Mouse (Mus musculus) G1E (cell line): ENCODE results near the gene Sult1c2. TPM values are rescaled to one million over a fixed set of nuclear protein-coding genes. Genes with fewer than 3 reads are reported as not detected.
A peak's percentile ranks its signal among the peaks of the same experiment; 100 is the strongest.
"Not testable (repeated sequence)": the region's sequence is repeated elsewhere in the genome, so short reads cannot be mapped to it uniquely, and the experiment has no call there.

Source experiments
- ATAC-seq: 2 replicates; pipeline ENCODE4 v1.8.0; 2016; ENCODE audit warnings: mild to moderate bottlenecking; ENCODE audit not compliant: insufficient number of reproducible peaks, poor library complexity, low FRiP score, severe bottlenecking; ENCODE audit errors: extremely low read depth
- DNase-seq: peaks from one replicate; pipeline ENCODE4 v3.0.0; 2012; ENCODE audit warnings: low spot score
- H3K27me3 ChIP-seq: 2 replicates; pipeline ENCODE4 v1.6.1; 2012; ENCODE audit warnings: mild to moderate bottlenecking, low read length, inconsistent platforms; ENCODE audit not compliant: insufficient read depth
- H3K36me3 ChIP-seq: replicated peaks from 2 replicates; pipeline ENCODE3; 2012; ENCODE audit warnings: mild to moderate bottlenecking, inconsistent platforms
- H3K4me1 ChIP-seq: 2 replicates; pipeline ENCODE4 v1.6.1; 2012; ENCODE audit warnings: low read depth, low read length, inconsistent platforms, mixed read lengths; ENCODE audit not compliant: insufficient read depth
- H3K4me3 ChIP-seq: 2 replicates; pipeline ENCODE4 v1.5.1; 2012; ENCODE audit warnings: low read depth, mild to moderate bottlenecking, inconsistent platforms, low read length, moderate library complexity, mixed read lengths
- H3K9me3 ChIP-seq: replicated peaks from 2 replicates; pipeline ENCODE4 v1.6.1; 2012; ENCODE audit warnings: inconsistent platforms
- CTCF ChIP-seq: IDR thresholded peaks from 2 replicates; pipeline ENCODE4 v1.5.1; 2012; ENCODE audit warnings: low read depth, low read length, inconsistent platforms, mixed read lengths
- GATA1 ChIP-seq: IDR thresholded peaks from 2 replicates; pipeline ENCODE4 v1.6.1; 2012; ENCODE audit warnings: borderline replicate concordance, low read length, inconsistent platforms, mixed read lengths
- GATA2 ChIP-seq: IDR thresholded peaks from 2 replicates; pipeline ENCODE4 v1.6.1; 2012; ENCODE audit warnings: low read depth, low read length, inconsistent platforms, borderline replicate concordance
- POLR2AphosphoS5 ChIP-seq: IDR thresholded peaks from 2 replicates; pipeline ENCODE4 v1.6.1; 2012; ENCODE audit warnings: low read depth, low read length, inconsistent platforms; ENCODE audit not compliant: insufficient replicate concordance
- TAL1 ChIP-seq: conservative IDR thresholded peaks from 2 replicates; pipeline ENCODE4 v1.6.1; 2012; ENCODE audit warnings: low read depth, low read length, inconsistent platforms, mixed read lengths
- polyA plus RNA-seq: library from polyadenylated mRNA; stranded (reverse); fragments of >175 nt; gene quantifications from 2 replicates; pipeline ENCODE4 v1.2.3, GENCODE M21; 2012
- total RNA-seq, 2 experiments: library from RNA; stranded (forward) in 1 of 2; stranded (reverse) in 1 of 2; fragments of 200-1000 nt in 1 of 2; fragments of >200 nt in 1 of 2; fragmentation: Nextera tagmentation in 1 of 2; gene quantifications; 2 replicates each; pipeline ENCODE4 v1.2.3; 2014 to 2017

Gene Sult1c2
- total and polyA plus RNA-seq, 3 experiments = 0.11 TPM; not detected in 2

DNA sequence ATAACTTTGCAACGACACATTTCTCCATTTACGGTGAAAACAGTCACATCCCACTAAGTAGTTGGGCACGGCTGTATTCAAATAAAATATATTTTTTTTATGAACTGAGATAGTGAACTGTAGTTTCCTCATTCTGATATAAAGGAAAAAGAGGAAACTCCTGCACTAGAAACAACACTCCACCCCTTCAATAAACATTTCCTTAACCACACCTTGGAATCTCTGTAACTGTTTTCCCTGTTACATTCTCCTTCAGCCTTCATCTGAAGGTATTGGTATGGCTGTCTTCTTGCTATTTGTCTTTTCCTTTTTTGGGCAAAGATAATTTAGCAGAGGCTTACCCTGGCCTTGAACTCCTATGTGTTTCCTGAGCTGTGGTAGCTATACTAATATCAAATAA lies 8.9 kb upstream of the Sult1c2 start:
- H3K27me3 ChIP-seq = no peaks in the 10 kb centered on the region
- DNase-seq (no peak), ATAC-seq (no peak)
- no peaks in the 10 kb centered on the region for H3K36me3 ChIP-seq
- H3K9me3 ChIP-seq = no peaks in the 10 kb centered on the region
- H3K4me3 ChIP-seq = no peak overlapping the region
- H3K4me1 ChIP-seq = no peaks in the 10 kb centered on the region
- no peak for TF ChIP-seq CTCF
- TF ChIP-seq GATA2 = no peak
- no peak for TF ChIP-seq POLR2AphosphoS5
- no peak for TF ChIP-seq TAL1
- no peak for TF ChIP-seq GATA1

DNA sequence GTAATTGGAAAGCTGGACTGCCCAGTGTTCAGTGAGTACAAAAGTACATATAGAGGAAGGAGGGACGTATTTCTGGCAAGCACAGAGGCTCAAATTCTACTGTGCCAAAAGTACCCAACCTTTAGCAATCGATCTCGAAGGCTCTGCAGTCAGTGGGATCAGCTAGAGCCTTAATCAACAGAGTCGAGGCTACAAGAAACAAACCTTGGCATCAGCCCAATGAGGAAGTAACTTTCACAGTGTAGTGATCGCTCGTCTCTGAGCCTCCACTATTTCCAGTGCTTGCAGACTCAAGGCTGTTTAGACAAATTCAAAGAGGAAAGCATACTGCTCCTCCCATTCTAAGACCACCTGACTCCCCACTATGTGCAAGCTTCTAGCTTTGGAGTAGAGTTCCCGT lies 343 bp downstream of the Sult1c2 start:
- Histone ChIP-seq H3K36me3 (no peaks in the 10 kb centered on the region), H3K27me3 (no peaks in the 10 kb centered on the region)
- DNase-seq = no peak

DNA sequence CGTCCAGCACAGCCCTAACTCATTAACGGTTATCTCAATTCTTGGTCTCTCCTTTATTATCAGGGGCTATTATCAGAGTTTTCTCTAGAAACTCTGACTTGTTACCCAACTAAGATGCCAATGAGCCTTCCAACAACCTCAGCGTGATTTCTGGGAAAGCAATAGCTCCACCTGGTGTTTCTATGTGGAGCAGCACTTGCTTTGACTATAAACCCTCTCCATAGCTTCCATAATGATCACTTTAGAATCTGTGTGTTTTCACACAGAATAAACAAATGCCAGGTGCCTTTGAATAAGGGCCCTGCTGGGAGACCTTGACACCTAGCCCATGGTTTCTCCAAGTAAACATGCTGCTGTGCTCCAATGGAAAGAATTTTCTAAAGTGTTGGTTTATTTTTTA lies 12.8 kb downstream of the Sult1c2 start:
- H3K27me3 ChIP-seq = no peaks in the 10 kb centered on the region
- DNase-seq (no peak), ATAC-seq (peak; percentile 28; the same call in 1 of the 2 replicates)
- H3K4me3 ChIP-seq = no peak overlapping the region
- no peaks in the 10 kb centered on the region for H3K9me3 ChIP-seq
- H3K4me1 ChIP-seq = no peaks in the 10 kb centered on the region
- TF ChIP-seq POLR2AphosphoS5 = no peak
- TF ChIP-seq CTCF = peak; percentile 27; the same call in 1 of the 2 replicates
- no peak for TF ChIP-seq TAL1
- TF ChIP-seq GATA1 = no peak
- TF ChIP-seq GATA2 = no peak
- H3K36me3 ChIP-seq = no peaks in the 10 kb centered on the region

More for the DNA sequence above, 343 bp downstream of the Sult1c2 start:
- no peak for TF ChIP-seq CTCF
- no peak for TF ChIP-seq GATA1
- no peak for TF ChIP-seq TAL1
- no peak for TF ChIP-seq GATA2
- no peak for TF ChIP-seq POLR2AphosphoS5
- no peak for ATAC-seq
- Histone ChIP-seq H3K9me3 (no peaks in the 10 kb centered on the region), H3K4me1 (no peaks in the 10 kb centered on the region), H3K4me3 (no peak overlapping the region)

DNA sequence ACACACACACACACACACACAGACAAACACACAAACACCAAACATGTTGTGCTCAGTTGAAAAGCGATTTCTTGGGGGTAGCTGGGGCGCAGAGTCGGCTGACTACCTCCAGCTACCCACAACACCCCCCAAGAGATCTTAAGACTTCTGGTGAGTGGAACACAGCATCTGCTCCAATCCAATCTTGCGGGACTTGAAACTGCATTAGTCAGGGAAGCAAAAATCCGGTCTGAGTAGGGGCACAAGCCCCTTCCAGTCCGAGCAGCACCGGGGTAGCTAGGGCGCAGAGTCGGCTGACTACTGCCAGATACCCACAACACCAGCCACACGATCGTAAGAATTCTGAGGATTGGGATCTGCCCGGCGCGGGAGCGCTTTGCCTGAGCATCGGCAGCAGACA lies 42.2 kb downstream of the Sult1c2 start:
- DNase-seq, ATAC-seq, H3K36me3 ChIP-seq, H3K27me3 ChIP-seq, H3K4me1 ChIP-seq, H3K4me3 ChIP-seq, H3K9me3 ChIP-seq: not testable (repeated sequence)

DNA sequence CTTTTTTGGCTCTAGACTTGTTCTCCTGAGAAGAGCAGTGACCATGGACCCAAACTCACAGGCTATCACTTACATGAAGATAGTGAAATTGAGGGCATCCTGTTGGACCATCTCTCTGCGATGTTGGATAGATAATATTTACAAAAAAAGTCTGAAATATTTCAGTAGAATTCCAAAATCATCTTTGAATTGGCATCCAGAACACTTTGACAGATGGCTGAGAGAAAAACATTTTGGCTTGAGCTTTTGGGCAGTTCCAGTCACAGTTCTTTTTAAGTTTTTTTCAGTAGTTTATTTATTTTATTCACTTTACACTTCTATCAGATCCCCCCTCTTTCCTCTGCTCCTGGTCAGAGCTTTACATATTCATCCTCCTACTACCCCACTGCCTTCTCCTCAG lies 62.8 kb downstream of the Sult1c2 start:
- no peaks in the 10 kb centered on the region for H3K4me1 ChIP-seq
- H3K27me3 ChIP-seq = no peaks in the 10 kb centered on the region
- TF ChIP-seq GATA1 (no peak), CTCF (no peak), TAL1 (no peak), GATA2 (no peak), POLR2AphosphoS5 (no peak)
- DNase-seq = no peak
- no peaks in the 10 kb centered on the region for H3K9me3 ChIP-seq
- H3K36me3 ChIP-seq = no peaks in the 10 kb centered on the region
- no peak overlapping the region for H3K4me3 ChIP-seq
- ATAC-seq = no peak

Other genes starting within 250 kb of the Sult1c2 start
- 57.4 and 69.9 TPM in 2 replicates for gene Sgo1, start 157.0 kb downstream of the Sult1c2 start, total RNA-seq (2014; fragmentation: Nextera tagmentation)
- 38.8 and 48.7 TPM in 2 replicates for gene Sgo1, start 157.0 kb downstream of the Sult1c2 start, total RNA-seq (2017)
- gene Sgo1, start 157.0 kb downstream of the Sult1c2 start, polyA plus RNA-seq = 41.3 and 52.0 TPM in 2 replicates
- not detected in 2 replicates for gene Sult1c1, start 144.3 kb upstream of the Sult1c2 start, total RNA-seq (2014; fragmentation: Nextera tagmentation)
- gene Sult1c1, start 144.3 kb upstream of the Sult1c2 start, total RNA-seq (2017) = not detected in 2 replicates
- gene Sult1c1, start 144.3 kb upstream of the Sult1c2 start, polyA plus RNA-seq = not detected in 2 replicates